Mouse (Mus musculus): ENCODE results near the gene Cpa4. TPM values are rescaled to one million over a fixed set of nuclear protein-coding genes. Genes with fewer than 3 reads are reported as not detected.

Gene Cpa4
- polyA plus RNA-seq, 1 experiment from 2014 or later, result 0.12 TPM

DNA sequence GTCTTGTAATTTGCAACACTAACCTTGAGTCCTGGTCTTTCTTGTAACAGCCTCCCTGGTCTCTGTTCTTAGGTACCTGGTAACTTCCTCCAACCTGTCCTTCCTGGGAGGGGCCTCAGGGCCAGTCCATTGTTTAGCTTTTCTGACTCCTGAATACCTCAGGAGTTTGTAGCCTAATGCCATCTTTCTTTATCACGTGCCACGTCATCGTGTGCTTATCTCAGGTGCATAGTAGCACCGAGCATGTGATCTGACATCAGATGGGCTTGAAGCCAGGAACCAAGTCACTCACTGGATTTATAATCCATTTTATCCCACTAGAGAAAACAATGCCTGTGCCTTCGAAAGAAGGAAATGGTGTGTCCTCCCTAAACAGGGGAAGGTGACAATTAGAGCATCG, 4.6 kb upstream of the Cpa4 start:
- H3K27ac ChIP-seq (ENCODE audit: low read length), result no peak overlapping the region
- H3K4me2 ChIP-seq (replicated peaks; ENCODE audit: low read depth, low read length), result no peak overlapping the region
- H3K27me3 ChIP-seq (ENCODE audit: insufficient read depth, low read length), result no peaks in the 10 kb centered on the region
- H3K9ac ChIP-seq (replicated peaks; ENCODE audit: low read length), result no peak overlapping the region
- no peak for ATAC-seq (ENCODE audit: low FRiP score, low TSS enrichment)
- no peaks in the 10 kb centered on the region for H3K9me3 ChIP-seq (ENCODE audit: low read length)
- WGBS, result 63% methylated on average over 6 of the region's 6 CpGs
- no peaks in the 10 kb centered on the region for H3K4me1 ChIP-seq (ENCODE audit: insufficient read depth, low read length)
- no peaks in the 10 kb centered on the region for H3K36me3 ChIP-seq (ENCODE audit: insufficient read depth, low read length)
- H3K4me3 ChIP-seq (ENCODE audit: low read length), result no peak overlapping the region

DNA sequence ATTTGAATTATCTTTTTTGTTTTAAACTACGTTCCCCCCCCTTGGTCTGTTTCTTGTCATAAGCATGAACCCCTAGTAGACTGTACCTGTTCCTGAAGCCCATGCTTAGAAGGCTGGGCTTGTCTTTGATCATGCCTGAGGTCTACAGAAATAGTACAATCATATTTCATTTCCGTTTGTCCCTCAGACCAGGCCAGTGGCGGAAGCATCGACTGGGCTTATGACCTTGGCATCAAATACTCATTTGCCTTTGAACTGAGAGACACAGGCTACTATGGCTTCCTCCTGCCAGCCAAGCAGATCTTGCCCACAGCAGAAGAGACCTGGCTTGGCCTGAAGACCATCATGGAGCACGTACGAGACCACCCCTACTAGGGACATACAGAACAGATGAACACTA, 4.1 kb upstream of the Cpa4 start:
- H3K4me2 ChIP-seq (replicated peaks; ENCODE audit: low read depth, low read length), result no peak overlapping the region
- no peaks in the 10 kb centered on the region for H3K9me3 ChIP-seq (ENCODE audit: low read length)
- H3K27ac ChIP-seq (ENCODE audit: low read length), result no peak overlapping the region
- no peak overlapping the region for H3K4me3 ChIP-seq (ENCODE audit: low read length)
- no peak overlapping the region for H3K9ac ChIP-seq (replicated peaks; ENCODE audit: low read length)
- no peaks in the 10 kb centered on the region for H3K27me3 ChIP-seq (ENCODE audit: insufficient read depth, low read length)
- WGBS, result 87% methylated on average over 6 of the region's 6 CpGs
- ATAC-seq (ENCODE audit: low FRiP score, low TSS enrichment), result no peak
- H3K36me3 ChIP-seq (ENCODE audit: insufficient read depth, low read length), result no peaks in the 10 kb centered on the region
- H3K4me1 ChIP-seq (ENCODE audit: insufficient read depth, low read length), result no peaks in the 10 kb centered on the region

DNA sequence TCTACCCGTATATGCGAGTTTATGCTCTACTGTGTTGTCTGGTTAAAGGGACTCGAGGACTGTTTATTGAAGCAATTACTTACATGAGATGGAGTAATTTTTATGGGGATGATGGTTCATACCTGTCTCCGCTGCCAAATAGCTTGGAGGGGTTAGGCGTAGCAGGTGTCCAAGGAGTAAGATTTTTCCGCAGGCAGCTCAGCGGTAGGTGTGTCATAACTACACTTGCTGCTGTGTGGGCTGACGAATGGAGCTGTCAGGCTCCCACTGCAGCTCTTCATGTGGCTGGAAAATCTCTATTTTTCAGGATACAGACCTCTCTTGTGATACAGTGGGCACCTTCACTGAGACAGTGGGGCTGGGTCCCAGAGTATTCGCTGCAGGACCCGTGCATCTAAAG, 1.2 kb downstream of the Cpa4 start:
- no peak for ATAC-seq (ENCODE audit: low FRiP score, low TSS enrichment)
- 84% methylated on average over 10 of the region's 10 CpGs for WGBS

DNA sequence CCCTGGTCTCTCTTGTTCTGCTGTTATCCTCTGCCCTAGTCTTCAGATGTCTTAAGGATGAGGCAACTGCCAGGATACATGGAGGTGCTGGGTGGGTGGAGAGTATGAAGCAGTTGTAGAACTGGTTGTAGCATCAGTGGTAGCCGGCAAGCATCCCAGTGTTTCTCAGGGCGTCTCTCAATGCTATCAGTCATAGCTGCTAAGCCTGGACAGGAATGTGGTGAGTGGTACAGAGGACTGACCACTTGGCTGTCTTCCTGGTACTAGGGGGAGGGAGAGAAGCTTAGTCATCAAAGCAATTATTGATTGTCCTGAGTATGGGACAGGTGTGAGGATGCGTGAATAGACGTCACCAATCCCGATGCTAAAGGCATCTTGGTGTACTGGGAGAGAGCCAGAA, 1.8 kb downstream of the Cpa4 start:
- no peaks in the 10 kb centered on the region for H3K27me3 ChIP-seq (ENCODE audit: insufficient read depth, low read length)
- H3K9ac ChIP-seq (replicated peaks; ENCODE audit: low read length), result no peak overlapping the region
- WGBS, result 89% methylated on average over 5 of the region's 5 CpGs
- no peak overlapping the region for H3K4me3 ChIP-seq (ENCODE audit: low read length)
- peaks cover 5% of the 10 kb centered on the region; the same call in 1 of the 2 replicates for H3K4me1 ChIP-seq (ENCODE audit: insufficient read depth, low read length)
- no peaks in the 10 kb centered on the region for H3K9me3 ChIP-seq (ENCODE audit: low read length)
- no peak overlapping the region for H3K4me2 ChIP-seq (replicated peaks; ENCODE audit: low read depth, low read length)
- H3K27ac ChIP-seq (ENCODE audit: low read length), result no peak overlapping the region
- H3K36me3 ChIP-seq (ENCODE audit: insufficient read depth, low read length), result no peaks in the 10 kb centered on the region
- no peak for ATAC-seq (ENCODE audit: low FRiP score, low TSS enrichment)

More for the DNA sequence above, 1.2 kb downstream of the Cpa4 start:
- no peak overlapping the region for H3K27ac ChIP-seq (ENCODE audit: low read length)
- peaks cover 5% of the 10 kb centered on the region; the same call in 1 of the 2 replicates for H3K4me1 ChIP-seq (ENCODE audit: insufficient read depth, low read length)
- no peak overlapping the region for H3K4me3 ChIP-seq (ENCODE audit: low read length)
- no peaks in the 10 kb centered on the region for H3K27me3 ChIP-seq (ENCODE audit: insufficient read depth, low read length)
- no peak overlapping the region for H3K9ac ChIP-seq (replicated peaks; ENCODE audit: low read length)
- no peak overlapping the region for H3K4me2 ChIP-seq (replicated peaks; ENCODE audit: low read depth, low read length)
- no peaks in the 10 kb centered on the region for H3K36me3 ChIP-seq (ENCODE audit: insufficient read depth, low read length)
- H3K9me3 ChIP-seq (ENCODE audit: low read length), result no peaks in the 10 kb centered on the region

DNA sequence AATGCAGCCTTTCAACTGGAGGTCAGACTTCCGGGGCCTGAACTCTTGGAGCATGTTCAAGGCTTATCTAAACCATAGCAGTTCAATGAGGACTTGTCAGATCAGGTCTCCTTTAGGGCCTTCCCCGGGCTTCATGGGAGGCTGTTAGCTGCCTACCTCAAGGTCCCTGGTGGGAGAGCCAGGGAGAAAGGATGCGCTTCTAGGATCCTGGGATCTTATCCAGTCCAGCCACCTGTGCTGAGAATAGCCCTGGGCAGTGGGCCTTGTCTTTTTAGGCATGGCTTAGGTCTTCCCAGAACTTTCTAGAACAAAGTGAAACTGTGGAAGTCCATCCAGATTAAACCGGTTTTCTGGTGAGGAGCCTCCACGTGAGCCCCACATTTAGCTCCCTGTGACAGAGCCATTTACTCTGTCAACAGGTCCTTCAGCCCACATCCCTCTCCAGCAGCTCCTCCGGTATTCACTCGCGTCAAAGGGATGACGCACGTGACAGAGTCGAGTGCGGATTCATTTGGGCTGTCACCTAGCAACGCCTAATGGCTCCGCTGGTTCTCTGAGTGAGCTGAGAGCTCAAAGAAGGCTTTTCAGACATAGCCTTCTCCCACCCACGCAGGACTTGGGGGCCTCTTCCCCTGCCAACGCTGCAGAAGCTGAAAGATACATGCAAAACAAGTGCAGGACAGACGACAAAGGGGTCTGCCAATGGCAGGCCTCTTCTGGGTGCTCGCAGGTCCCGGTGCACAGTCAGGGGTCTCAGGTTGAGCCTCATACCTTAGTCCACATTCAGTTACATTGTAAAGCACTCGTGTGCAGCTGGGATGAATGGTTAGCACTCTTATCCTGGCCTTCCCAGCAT, 4.5 kb downstream of the Cpa4 start:
- no peak overlapping the region for H3K4me3 ChIP-seq (ENCODE audit: low read length)
- ATAC-seq (ENCODE audit: low FRiP score, low TSS enrichment), result 0 out of 2 replicates have a peak, but pooled peaks have one; percentile 42
- H3K27ac ChIP-seq (ENCODE audit: low read length), result no peak overlapping the region
- H3K9ac ChIP-seq (replicated peaks; ENCODE audit: low read length), result no peak overlapping the region
- WGBS, result 59% methylated on average over 20 of the region's 20 CpGs
- peaks cover 19% of the 10 kb centered on the region for H3K4me1 ChIP-seq (ENCODE audit: insufficient read depth, low read length)
- no peaks in the 10 kb centered on the region for H3K9me3 ChIP-seq (ENCODE audit: low read length)
- no peak overlapping the region for H3K4me2 ChIP-seq (replicated peaks; ENCODE audit: low read depth, low read length)
- H3K27me3 ChIP-seq (ENCODE audit: insufficient read depth, low read length), result no peaks in the 10 kb centered on the region
- H3K36me3 ChIP-seq (ENCODE audit: insufficient read depth, low read length), result no peaks in the 10 kb centered on the region

DNA sequence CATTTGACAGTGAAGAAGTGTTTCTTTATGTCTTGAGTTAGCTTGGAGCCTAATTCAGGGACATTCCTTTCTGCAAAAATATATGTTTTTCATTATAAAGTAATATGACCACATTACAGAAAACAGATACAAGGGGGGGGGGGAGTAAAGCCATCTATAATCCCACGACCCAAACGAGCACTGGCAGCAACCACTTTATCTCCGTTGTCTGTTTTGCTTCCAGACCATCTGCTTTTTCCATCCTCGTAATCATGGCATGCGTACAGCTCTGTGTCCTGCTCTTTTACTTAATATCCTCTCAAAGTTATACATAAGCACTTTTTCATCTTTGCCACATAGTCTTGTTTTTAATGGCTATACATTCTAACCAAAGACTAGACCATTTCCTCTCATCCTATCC, 5.2 kb downstream of the Cpa4 start:
- WGBS, result 75% methylated on average over 5 of the region's 5 CpGs

DNA sequence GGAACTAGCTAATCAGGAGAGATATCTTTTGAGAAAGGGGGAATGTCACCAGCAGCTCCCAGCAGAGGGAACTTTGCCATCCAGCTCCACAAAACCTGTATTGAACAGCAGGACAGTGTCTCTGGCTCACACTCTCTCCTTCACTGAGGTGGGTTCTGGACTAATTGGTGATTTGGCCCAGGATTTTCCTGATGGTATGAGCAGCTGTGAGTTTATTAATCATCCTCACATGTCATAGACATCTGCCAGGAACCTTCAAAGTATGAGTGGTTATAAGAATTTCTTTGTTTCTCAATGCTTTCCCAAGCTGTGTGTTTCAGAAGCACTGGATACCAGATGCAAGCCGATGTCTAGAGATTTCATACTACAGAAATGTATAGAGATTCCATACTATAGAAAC, 6.8 kb downstream of the Cpa4 start:
- no peak for ATAC-seq (ENCODE audit: low FRiP score, low TSS enrichment)
- Histone ChIP-seq H3K9ac (replicated peaks; ENCODE audit: low read length) (no peak overlapping the region), H3K4me2 (replicated peaks; ENCODE audit: low read depth, low read length) (no peak overlapping the region), H3K27ac (ENCODE audit: low read length) (no peak overlapping the region), H3K36me3 (ENCODE audit: insufficient read depth, low read length) (no peaks in the 10 kb centered on the region), H3K4me1 (ENCODE audit: insufficient read depth, low read length) (peaks cover 23% of the 10 kb centered on the region), H3K27me3 (ENCODE audit: insufficient read depth, low read length) (no peaks in the 10 kb centered on the region), H3K9me3 (ENCODE audit: low read length) (no peaks in the 10 kb centered on the region), H3K4me3 (ENCODE audit: low read length) (no peak overlapping the region)
- WGBS, result 98% methylated on average over 1 of the region's 1 CpGs

More for the DNA sequence above, 5.2 kb downstream of the Cpa4 start:
- Histone ChIP-seq H3K36me3 (ENCODE audit: insufficient read depth, low read length) (no peaks in the 10 kb centered on the region), H3K27me3 (ENCODE audit: insufficient read depth, low read length) (no peaks in the 10 kb centered on the region), H3K4me3 (ENCODE audit: low read length) (no peak overlapping the region), H3K27ac (ENCODE audit: low read length) (no peak overlapping the region), H3K4me2 (replicated peaks; ENCODE audit: low read depth, low read length) (no peak overlapping the region), H3K9me3 (ENCODE audit: low read length) (no peaks in the 10 kb centered on the region), H3K4me1 (ENCODE audit: insufficient read depth, low read length) (peaks cover 19% of the 10 kb centered on the region), H3K9ac (replicated peaks; ENCODE audit: low read length) (no peak overlapping the region)
- no peak for ATAC-seq (ENCODE audit: low FRiP score, low TSS enrichment)

DNA sequence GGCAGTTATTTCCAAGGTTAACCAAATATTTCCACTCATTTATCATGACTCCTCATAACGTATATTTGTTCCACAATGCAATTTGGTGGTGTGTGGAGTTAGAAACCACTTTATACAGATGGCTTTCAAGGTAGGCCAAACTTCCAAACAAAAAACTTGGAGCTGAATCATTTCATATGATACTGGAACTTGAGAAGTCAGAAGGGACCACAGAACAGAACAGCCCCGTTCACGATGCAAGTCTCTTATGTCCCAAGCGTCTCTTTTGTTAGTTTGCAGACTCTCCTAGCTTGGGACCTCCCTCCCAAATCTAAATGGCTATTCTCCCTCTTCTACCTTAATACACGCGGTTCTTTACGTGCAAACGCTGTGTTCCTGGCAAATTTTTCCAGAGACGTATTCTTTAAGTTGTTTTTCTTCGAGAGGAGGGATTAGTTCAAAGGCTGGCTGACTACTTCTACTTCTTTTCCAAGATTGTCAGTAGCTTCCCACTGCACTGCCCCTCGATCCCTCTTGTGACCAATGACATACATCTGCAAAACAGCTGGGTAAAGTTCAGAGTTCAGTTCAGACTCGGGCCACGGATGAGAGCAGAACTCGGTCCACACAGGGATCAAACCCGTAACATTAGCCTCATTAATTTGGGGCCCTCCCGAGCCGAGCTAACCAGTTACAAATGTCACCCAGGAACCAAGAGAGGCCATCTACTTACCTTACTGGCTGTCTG, 8.5 kb downstream of the Cpa4 start:
- Histone ChIP-seq H3K4me1 (ENCODE audit: insufficient read depth, low read length) (peaks cover 30% of the 10 kb centered on the region), H3K4me3 (ENCODE audit: low read length) (no peak overlapping the region), H3K9ac (replicated peaks; ENCODE audit: low read length) (no peak overlapping the region), H3K9me3 (ENCODE audit: low read length) (no peaks in the 10 kb centered on the region), H3K4me2 (replicated peaks; ENCODE audit: low read depth, low read length) (no peak overlapping the region), H3K36me3 (ENCODE audit: insufficient read depth, low read length) (no peaks in the 10 kb centered on the region), H3K27me3 (ENCODE audit: insufficient read depth, low read length) (no peaks in the 10 kb centered on the region), H3K27ac (ENCODE audit: low read length) (peak overlapping the region; percentile 55)
- 45% methylated on average over 17 of the region's 17 CpGs for WGBS
- no peak for ATAC-seq (ENCODE audit: low FRiP score, low TSS enrichment)

DNA sequence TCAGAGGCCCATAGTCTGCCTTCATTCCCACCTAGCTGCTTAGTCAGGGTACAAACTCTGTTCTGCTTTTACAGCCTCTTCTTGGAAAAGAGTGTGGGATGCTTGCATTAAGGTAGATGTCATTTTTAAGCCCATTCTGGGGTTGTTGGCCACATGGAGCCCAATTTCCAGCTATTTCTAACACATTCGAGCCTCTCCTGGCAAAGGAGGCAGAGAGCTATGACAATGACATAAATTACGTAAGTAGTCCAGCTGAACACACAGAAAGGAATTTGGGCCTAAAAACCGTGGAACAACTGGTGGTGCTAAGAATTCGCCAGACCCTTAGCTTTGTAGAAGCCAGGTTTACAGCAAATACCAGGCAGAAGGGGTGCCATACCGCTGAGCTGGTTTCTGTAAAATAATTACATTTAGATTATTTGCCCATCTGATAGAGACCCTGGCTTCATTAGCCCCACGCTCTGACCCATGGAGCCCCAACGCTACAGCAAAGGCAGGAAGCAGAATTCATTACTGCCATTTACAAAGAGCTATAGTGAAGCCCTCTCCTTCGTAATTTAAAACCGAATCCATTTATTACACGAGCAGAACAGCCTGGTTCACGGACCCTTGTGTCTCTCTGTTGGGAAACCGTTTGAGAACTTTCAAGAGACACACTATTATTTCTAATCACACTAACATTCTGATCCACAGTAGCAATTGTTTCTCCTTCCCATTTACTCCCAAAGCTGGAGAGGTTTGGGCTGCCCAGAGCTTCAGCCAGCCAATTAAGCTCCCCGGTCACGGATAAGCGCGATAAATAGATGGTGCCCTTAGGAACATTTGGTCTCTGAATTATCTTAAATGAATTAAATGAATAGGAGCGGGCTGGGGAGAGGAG, 12.0 kb downstream of the Cpa4 start:
- 45% methylated on average over 17 of the region's 17 CpGs for WGBS
- H3K4me3 ChIP-seq (ENCODE audit: low read length), result no peak overlapping the region
- H3K9me3 ChIP-seq (ENCODE audit: low read length), result no peaks in the 10 kb centered on the region
- no peaks in the 10 kb centered on the region for H3K27me3 ChIP-seq (ENCODE audit: insufficient read depth, low read length)
- H3K27ac ChIP-seq (ENCODE audit: low read length), result peak overlapping the region; percentile 35
- peaks cover 25% of the 10 kb centered on the region for H3K4me1 ChIP-seq (ENCODE audit: insufficient read depth, low read length)
- H3K4me2 ChIP-seq (replicated peaks; ENCODE audit: low read depth, low read length), result no peak overlapping the region
- no peak for ATAC-seq (ENCODE audit: low FRiP score, low TSS enrichment)
- no peak overlapping the region for H3K9ac ChIP-seq (replicated peaks; ENCODE audit: low read length)
- no peaks in the 10 kb centered on the region for H3K36me3 ChIP-seq (ENCODE audit: insufficient read depth, low read length)

Data from kidney, embryonic 16.5 days (tissue).